Mouse (Mus musculus) urinary bladder, postnatal 10 days (tissue): ENCODE measurements around the gene Coq5.
"Not testable (repeated sequence)": the region's sequence is repeated elsewhere in the genome, so short reads cannot be mapped to it uniquely, and the experiment has no call there.

Experiments used
- DNase-seq: peaks from one replicate; pipeline ENCODE4 v3.0.0; 2022; ENCODE audit warnings: low spot score

The Coq5 gene

DNA sequence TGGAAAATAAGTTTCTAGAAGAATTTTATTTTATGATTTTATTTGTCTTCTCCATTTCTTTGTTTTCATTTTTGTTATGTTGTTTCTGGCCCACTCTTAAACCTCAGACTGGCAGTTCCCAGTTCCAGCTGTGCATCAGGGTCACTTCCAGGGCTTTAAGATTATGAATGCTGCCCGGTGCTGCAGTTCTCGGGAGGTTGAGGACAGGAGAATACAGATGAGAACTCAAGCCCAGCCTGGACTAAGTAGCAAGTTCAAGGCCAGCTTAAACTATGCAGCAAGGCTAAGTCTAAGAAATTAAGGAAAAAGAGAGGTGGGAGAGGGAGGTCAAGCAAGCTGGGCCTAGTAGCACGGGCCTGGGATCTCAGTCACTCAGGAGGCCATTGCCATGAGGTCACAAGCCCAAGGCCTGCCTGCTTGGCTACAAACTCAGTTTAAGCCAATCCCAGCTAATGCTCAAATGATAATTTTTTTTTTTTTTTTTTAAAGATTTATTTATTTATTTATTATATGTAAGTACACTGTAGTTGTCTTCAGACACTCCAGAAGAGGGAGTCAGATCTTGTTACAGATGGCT is 11.9 kb upstream of the Coq5 start:
- DNase-seq, result no peak

DNA sequence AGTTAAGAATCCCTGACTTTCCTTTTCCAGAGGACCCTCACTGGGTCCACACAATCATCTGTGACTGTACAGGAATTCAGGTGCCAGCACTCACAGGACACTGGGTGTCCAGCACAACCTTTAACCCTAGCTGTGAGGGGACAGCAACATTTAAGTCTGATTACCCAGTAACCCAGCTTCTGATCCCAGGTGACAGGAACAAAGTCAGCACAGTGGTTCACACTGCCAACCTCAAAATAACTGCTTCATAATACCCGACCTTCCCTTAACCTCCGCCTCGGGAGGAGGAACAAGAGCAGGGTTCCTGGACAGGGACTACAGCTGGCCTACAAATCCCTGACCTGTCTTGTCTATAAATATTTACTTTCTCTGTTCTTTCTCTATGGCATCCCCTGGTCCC is 11.2 kb upstream of the Coq5 start:
- DNase-seq, result no peak

DNA sequence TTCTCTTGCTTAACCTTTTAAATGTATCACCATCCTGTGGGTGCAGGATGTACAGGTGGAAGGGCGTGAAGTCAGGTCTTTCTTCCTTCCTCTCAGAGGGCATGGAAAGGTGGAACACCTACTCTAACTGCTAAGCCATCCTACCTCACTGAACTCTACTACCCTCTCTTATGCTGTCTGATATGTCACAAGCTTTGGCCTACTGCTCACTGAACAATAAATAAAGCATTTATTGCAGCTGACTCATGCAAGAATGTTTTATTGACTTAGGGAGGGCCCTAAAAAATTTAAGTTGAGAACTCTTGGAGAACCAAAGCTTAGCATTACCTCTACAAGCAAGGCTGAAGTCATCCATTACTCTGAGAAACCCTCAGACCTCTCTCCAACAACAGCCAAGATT is 9.5 kb upstream of the Coq5 start:
- no peak for DNase-seq

DNA sequence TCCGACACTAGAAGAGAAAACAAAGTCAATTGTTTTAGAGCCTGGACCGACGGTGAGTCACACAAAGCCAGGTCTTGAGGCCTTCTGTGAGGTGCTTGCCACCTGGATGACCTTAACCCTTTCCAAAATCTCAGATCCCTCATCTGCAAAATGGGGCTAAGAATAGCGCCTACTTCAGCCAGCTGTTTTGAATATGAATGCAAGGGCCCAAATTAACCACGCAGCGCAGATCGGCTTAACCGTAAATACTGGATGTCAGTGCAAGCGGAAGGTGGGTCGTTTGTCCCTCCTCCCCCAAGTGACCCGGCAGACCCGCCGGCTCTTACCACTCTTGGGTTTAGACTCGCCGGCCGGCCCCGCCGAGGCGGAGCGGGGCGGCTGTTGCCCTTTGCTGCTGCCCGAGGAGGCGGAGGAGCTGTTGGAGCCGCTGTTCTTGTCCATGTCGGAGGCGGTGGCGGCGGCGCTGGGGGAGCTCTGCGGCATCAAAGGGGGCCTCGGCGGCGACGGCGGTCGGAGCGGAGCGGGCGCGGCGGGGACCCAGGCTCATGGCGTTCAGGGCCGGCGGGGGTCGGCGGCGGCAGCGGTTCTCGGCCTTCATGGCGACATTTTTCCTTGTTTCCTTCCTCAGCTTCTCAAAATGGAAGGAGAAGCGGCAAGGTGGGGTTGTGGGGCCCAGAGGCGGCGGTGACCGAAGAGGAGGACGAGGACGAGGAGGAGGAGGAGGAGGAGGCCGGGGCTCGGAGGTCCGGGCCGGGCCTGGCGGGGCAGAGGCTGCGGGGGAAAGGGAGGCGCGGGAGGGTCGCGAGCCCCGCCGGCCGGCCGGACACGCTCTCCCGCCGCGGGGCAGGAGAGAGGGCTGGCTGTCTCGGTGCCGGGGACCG is 7.3 kb upstream of the Coq5 start:
- DNase-seq, result no peak

DNA sequence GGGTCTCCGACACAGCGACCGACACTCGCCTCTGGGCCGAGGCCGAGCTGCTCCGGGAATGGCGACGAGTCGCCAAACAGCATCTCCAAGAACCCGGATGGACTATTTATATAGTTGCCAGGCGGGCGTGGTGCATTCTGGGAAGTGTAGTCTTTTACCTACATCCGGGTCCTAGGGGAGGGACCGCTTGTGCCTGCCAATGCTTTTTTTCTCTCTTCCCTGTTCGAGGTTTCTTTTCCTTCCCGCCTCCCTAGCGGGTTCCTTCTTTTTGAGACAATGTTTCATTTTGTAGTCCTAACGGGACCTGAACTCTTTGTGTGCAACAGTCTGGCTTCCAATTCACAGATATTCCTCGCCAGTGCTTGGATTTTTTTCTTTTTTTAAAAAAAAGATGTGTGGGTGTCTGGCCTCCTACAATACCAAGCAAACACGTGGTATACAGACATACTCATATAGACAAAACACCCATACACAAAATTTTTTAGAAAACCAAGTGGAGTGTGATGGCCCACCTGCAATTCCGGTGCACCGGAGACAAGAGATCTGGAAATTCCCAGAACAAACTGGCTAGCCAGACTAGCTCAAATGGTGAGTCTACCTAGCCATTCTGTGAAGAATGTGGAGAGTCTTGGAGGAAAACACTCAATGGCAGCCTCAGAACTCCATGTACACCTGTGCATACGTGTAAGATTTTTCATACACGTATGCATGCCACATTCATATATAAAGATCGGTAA is 6.5 kb upstream of the Coq5 start, which contains the start of gene Rnf10:
TSS of gene Rnf10 (minus strand) at position 87 of the 737 bp plus-strand sequence.
- DNase-seq, result peak; percentile 80

DNA sequence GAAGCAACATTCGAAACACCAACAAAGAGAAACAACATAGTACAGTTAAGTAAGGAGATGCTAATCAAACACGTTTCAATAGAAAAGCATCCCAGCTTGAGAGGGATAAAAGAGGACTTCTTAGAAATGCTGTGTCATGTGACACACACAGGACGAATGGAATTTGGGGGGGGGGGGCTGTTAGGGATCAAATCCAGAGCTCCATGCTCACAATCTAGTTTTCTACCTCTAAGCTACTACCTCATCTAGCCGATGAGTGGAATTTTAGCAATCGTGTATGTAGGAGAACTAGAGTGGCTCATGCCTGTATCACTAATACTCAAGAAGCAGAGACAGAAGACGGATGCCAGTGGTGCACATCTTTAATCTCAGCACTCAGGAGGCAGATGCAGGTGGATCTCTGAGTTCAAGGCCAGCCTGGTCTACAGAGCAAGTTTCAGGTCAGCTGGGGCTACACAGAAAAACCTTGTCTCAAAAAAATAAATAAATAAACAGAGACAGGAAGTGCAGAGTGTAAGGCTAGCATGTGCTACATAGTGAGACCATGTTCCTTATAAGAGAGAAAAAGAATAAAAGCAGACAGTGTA is 5.8 kb upstream of the Coq5 start:
- DNase-seq, result no peak

DNA sequence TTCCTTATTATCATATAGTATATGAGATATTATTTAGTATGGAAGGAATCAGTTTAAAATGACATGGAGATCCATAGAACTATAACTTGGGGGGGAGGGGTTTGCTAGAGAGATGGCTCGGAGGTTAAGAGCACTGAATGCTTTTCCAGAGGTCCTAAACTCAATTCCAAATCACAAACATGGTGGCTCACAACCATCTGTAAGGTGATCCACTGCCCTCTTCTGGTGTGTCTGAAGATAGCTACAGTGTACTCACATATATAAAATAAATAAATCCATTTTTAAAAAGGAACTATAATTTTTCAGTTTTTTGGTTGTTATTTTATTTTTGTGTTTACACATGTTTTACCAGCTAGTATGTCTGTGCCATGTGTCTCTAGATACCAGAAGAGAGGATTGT is 5.1 kb upstream of the Coq5 start:
- DNase-seq, result no peak

DNA sequence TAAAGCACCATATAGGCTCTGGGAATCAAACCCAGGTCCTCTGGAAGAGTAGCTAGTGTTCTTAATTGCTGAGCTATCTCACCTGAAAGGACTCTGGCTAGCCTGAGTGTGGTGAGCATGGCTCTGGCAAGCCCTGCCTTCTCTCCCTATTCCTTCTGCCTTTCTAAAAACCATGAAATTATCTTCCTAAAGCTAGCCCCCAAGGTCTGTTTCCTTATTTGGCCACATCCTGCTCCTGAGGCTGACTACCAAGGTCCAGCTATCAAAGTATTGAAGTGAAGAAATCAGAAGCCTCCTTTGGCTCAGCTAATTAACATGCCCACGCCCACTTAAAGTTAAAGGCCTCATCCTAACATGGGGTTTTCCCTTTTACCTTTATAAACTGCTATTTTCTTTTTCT is 4.7 kb upstream of the Coq5 start:
- no peak for DNase-seq

DNA sequence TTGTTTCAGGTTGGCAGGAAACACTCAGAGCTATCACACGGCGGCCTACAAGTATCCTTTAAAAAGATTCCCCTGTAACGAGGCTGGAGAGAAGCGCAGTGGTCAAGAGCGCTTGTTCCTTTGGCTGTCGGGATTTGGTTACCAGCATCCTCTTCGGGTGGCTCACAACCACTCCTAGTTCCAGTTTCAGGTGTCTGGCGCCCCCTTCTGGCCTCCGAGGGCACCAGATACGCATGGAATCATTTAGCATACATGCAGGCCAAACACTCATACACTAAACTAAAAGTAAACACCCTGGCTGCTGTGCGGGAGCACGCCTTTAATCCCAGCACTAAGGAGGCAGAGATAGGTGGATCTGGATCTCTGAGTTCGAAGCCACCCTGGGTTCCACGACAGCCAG is 3.5 kb upstream of the Coq5 start:
- no peak for DNase-seq

DNA sequence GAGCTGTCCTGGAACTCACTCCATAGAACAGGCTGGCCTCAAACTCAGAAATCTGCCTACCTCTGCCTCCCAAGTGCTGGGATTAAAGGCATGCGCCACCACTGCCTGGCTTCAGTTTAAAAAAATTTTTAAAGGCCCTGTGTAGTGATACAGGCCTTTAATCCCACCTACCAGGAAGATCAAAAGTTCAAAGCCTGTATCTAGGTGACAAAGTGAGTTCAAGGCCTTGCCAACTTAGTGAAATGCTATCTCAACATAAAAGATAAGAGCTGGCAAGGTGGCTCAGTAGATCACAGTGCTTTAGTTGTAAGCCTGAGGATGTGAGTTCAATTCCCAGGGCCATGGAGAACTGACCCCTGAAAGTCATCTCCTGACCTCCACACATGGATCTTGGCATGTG is 1.4 kb upstream of the Coq5 start:
- no peak for DNase-seq

DNA sequence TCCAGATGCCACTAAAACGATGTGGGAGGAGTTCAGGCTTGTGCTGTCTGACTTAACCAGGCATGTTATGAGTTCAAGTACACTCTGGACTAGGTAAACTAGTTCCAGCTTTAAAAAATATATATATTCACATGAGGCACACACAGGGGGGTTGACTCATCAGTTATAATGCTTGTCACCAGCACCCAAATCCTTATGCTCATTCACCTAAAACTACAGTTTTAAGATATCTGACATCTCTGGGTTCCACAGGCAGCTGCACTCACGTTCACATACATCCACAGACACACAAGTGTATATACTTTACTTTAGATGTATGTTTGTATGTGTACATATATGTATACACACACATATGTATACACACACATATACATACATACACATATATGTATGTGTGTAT is 681 bp upstream of the Coq5 start:
- no peak for DNase-seq

DNA sequence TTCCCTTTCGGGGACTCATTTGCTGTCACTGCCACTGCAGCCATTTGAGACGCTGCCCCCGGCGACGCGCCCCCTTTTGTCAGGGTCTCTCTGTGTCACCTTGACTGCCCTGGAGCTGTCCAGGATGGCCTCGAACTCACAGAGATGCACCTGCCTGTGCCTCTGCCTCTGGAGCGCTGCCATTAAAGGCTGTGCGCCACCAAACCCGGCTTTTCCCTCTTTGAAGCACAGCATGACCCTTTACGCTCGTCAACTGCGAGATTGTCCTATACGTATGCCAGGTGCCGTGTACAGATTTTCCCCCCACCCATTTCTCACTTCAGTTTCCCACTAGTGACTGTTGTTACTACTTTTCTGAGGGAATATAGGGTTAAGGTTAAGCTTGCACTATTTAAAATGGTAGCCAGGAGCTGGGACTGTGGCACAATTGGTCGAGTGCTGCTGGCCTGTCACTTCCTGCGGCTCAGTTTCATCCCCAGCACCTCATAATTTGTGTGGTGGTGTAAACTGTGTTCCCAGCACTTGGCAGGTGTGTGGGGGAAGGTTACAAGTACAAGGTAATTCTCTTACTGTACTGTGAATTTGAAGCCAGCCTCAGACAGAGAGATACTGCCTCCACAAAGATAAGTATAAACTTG is 703 bp downstream of the Coq5 start:
- no peak for DNase-seq

DNA sequence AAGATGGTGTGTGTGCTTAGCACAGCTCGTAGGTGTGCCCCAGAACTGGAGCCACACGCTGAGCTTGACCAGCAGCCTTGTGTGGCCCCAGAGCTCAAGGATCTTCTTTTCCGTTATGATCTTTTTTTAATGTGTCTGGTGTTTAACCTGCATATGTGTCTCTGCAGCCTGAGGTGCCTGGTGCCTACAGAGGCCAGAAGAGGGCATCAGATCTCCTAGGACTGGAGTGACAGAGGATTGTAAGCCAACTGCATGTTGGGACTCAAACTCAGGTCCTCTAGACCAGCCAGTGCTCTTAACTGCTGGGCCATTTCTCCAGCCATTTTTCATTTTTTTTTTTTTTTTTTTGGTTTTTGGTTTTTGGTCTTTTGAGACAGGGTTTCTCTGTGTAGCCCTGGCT is 5.3 kb downstream of the Coq5 start:
- DNase-seq, result no peak

DNA sequence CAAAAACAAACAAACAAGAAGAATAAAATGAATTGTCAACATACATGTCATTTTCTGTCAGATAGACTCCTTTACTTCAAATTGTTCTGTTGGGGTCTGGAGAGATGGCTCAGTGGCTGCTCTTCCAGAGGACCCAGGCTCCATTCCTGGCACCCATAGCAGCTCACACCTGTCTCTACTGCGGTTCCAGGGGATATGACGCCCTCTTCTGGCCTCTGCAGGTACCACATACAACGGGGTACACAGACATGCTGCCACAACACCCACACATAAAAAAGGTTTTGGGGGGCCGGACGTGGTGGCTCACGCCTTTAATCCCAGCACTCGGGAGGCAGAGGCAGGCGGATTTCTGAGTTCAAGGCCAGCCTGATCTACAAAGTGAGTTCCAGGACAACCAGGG is 14.7 kb downstream of the Coq5 start:
- no peak for DNase-seq

DNA sequence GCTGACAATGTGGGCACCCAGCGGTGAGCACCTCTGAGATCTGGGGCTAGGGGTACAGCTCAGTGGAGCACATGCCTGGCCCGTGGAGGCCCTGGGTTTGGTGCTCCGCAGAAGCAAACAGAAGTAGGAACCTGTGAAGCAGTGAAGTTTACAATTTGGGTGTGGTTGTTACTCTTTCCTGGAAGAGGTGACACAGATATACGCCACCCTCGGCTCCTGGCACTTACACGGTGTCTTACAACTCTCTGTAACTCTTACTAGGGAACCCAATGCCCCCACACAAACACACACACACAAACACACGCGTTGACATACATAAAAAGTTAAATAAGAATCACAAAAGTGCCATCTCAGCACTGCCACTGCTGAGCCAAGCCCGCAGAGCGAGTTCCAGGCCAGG is 16.9 kb downstream of the Coq5 start:
- DNase-seq, result no peak

DNA sequence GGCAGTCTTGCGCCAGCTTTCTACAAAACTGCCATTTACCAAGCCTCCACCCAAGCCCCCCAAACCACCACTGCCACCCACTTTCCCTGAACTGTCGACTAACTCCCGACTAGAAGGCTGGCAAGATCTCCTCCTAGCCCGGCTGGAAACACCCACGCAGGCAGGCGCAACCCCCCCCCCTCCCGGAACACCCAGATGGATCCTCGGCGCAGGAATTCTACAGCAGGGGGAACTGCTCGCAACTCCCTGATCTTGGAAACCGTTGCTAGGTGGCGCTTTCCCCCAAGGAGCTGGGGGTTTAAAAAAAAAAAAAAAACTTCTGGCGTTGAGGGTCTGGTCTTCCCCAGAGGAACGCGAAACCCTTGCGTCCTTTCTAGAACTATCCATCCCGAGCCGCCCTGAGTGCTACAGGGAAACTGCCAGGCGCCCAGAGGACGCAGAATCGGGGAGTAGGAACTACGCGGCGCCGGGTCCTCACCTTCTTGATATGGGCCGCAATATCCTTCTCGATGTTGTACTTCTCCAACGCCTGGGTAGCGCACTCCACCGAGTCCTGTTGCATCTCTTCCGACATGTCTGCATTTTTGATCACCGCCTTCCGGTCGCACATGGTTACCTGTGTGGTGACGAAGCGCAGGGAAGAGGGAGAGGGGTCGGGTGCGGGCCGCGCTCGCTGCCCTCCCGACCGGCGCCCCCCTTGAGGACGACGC is 20.7 kb downstream of the Coq5 start:
- DNase-seq, result no peak

DNA sequence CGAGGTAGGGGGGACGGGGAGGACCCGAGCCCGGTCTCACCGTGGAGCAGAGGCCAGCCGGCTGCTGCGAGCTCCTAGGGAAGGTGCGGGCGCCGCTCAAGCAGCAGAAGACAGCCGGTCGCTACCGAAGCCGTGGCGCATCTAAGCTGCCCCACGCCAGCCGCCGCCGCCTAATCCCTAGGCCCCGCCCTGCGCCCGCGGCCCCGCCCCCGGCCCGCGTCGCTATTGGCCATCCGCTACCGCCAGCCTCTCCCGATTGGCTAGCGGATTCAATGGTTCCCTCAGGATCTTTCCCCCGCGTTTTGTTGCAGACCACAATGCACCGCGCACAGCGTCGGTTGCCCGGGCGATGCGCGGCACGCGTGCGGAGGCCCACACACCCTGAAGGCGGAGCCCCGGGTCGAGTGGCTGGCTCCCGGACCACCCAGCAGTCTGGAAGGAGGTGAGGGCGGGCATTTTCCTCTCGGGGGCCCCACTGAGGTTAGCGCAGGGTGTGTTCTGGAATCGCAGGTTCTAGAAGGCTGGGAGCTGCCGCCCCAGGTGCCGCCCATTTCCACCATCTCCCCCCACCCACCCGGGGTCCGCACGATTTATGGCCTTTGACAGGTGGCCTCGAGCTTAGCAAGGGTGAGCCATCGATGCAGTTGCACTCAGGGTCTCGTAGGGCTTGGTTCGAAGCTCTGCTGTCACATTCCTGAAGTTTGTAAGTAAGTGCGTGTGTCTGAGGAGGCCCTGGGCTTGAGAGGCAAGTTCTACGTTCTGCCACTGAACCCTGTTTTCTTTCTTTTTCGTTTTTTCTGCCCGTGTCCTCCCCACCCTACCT is 21.5 kb downstream of the Coq5 start, which contains the start of gene Dynll1:
TSS of gene Dynll1 (minus strand) at position 208 of the 823 bp plus-strand sequence.
- DNase-seq, result peak; percentile 99

DNA sequence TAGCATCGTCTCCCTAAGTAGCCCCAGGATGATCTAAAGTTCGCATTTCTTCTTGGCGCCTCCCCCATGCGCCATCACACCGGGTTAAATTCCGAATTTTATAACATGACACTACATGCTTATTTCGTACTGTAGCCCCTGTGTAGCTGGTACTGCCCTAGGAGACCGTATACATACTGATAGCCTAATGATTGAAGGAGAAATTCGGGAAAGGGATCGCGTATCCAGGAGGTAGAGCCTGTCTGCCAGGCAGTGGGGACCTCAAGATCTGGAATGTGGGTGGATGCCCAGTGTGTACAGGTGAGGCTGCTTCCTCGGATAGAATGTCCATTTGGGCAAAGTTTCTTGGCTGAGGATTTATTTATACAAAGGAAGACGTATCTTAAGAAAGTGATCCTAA is 22.1 kb downstream of the Coq5 start:
- DNase-seq, result no peak

DNA sequence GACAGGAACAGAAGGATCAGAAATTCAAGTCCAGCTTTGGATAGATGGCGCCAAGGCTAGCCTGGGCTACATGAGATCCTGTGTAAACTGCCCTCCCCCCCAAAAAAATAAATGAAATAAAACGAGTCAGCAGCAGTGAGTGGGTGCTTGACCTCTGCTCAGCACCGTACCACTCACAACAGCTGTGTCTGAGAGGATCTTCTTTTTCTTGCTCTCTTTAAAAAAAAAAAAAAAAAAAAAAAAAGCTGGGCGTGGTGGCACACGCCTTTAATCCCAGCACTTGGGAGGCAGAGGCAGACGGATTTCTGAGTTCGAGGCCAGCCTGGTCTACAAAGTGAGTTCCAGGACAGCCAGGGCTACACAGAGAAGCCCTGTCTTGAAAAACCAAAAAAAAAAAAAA is 22.7 kb downstream of the Coq5 start:
- DNase-seq, result not testable (repeated sequence)

DNA sequence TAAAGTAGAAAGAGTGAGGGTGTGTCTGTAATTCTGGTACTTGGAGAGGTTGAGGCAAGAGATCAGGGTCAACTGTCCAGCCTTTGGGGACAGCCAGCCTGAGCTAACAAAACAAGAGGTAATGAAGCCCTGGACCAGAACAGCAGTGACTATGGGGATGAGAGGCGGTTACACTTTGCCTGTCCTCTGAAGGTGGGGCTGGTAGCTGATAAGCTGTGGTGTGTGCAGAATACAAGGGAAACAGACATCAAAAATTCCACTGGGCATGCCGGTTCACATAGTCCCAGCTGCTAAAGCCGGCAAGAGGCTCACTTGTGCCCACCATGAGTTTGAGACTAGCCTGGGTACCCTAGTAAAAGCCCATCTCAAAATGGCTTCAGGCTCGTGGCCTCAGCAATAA is 32.9 kb downstream of the Coq5 start:
- no peak for DNase-seq
